Mouse (Mus musculus) kidney, adult 2 months (tissue): ENCODE measurements around the gene Olfr1402. TPM values are rescaled to one million over a fixed set of nuclear protein-coding genes. Genes with fewer than 3 reads are reported as not detected.

Experiments used
- DNase-seq: peaks from one replicate; pipeline ENCODE4 v3.0.0; 2021
- H3K27ac ChIP-seq: fragments of 200-500 bp; 2 replicates; pipeline ENCODE4 v1.5.1; 2012; ENCODE audit warnings: low read depth, low read length, control low read depth, inconsistent platforms; ENCODE audit not compliant: insufficient read depth
- H3K27me3 ChIP-seq: fragments of 200-500 bp; replicated peaks from 2 replicates; pipeline ENCODE4 v1.6.1; 2012; ENCODE audit warnings: mild to moderate bottlenecking, moderate library complexity, low read length, inconsistent platforms; ENCODE audit not compliant: control insufficient read depth, insufficient read depth
- H3K36me3 ChIP-seq: fragments of 200-500 bp; 2 replicates; pipeline ENCODE4 v1.6.1; 2012; ENCODE audit warnings: mild to moderate bottlenecking, moderate library complexity, low read length, inconsistent platforms; ENCODE audit not compliant: control insufficient read depth, insufficient read depth
- H3K4me1 ChIP-seq: fragments of 200-500 bp; 2 replicates; pipeline ENCODE4 v1.6.1; 2011; ENCODE audit warnings: low read length; ENCODE audit not compliant: control insufficient read depth, insufficient read depth
- H3K4me3 ChIP-seq: fragments of 200-500 bp; 2 replicates; pipeline ENCODE4 v1.5.1; 2011; ENCODE audit warnings: mild to moderate bottlenecking, low read depth, low read length, control low read depth; ENCODE audit not compliant: insufficient read depth
- CTCF ChIP-seq: fragments of 200-500 bp; conservative IDR thresholded peaks from 2 replicates; pipeline ENCODE4 v1.5.1; 2011; ENCODE audit warnings: low read depth, mild to moderate bottlenecking, control low read depth, low read length, moderate library complexity, mixed read lengths; ENCODE audit not compliant: insufficient read depth, insufficient read length
- POLR2A ChIP-seq: fragments of 200-500 bp; IDR thresholded peaks from one replicate; pipeline ENCODE4 v1.6.1; 2011; ENCODE audit warnings: low read depth, low read length, control low read depth
- WGBS: fragments of 180-500 bp; shearing (Covaris S2); methylation state at CpG from one replicate; pipeline ENCODE4 v1.1.7; 2018; 5-methylcytosine and 5-hydroxymethylcytosine counted together
- polyA plus RNA-seq: library from polyadenylated mRNA; depleted of rRNA; stranded (reverse); fragments of >200 nt; gene quantifications from 2 replicates; pipeline ENCODE4 v1.2.3, GENCODE M21; 2012; rRNA removed

Olfr1402 gene
- not detected in 2 replicates for polyA plus RNA-seq

DNA sequence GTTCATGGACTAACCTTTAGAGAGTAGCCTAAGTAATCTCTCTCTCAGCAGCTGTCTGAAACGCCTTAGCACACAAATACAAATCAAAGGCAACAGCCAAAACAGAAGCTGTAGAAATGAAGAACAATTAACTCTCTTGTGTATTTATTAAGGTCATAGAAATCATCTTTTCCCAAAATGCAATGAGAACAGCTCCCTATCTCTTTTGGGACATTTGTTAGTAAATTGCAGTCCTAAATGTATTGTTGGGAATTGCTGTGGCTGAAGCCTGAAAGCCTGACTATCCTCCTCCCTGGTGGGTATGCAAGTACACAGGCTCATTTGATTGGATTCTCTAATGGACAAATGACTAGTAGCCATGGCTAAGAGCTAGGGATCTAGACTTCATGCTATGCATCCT, at the start of gene Olfr1402:
Olfr1402 (minus strand) TSS at position 101 of the 400 bp plus-strand sequence.
- Histone ChIP-seq H3K4me3 (no peak within 1 kb of the TSS), H3K36me3 (no peaks in the 10 kb centered on the region), H3K27ac (no peak within 1 kb of the TSS), H3K4me1 (no peaks in the 10 kb centered on the region), H3K27me3 (no peaks in the 10 kb centered on the region)
- WGBS = 69% methylated on average over 1 of the region's 1 CpGs
- DNase-seq = no peak
- no peak for TF ChIP-seq CTCF
- TF ChIP-seq POLR2A = no peak

GRCm38 (mm10) chr3:97455286-97455685, 33.5 kb upstream of the Olfr1402 start:
- Histone ChIP-seq H3K4me1 (no peaks in the 10 kb centered on the region), H3K36me3 (no peaks in the 10 kb centered on the region), H3K27me3 (no peaks in the 10 kb centered on the region), H3K27ac (no peak overlapping the region), H3K4me3 (no peak overlapping the region)
- WGBS = 79% methylated on average over 4 of the region's 4 CpGs
- no peak for DNase-seq
- no peak for TF ChIP-seq POLR2A
- no peak for TF ChIP-seq CTCF

DNA sequence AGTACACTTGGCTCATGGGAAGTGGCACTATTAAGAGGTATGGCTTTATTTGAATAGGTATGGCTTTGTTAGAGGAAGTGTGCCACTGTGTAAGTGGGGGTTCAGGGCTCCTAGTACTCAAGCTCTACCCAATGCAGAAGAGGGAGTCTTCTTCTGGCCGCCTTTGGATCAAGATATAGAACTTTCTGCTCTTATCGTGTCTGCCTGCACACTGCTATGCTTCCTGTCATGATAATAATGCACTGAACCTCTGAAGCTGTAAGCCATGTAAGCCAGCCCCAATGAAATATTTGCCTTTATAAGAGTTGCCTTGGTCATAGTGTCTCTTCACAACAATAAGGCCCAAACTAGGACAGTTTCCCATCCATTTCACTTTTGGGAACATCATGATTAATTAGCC, 16.8 kb upstream of the Olfr1402 start:
- Histone ChIP-seq H3K36me3 (no peaks in the 10 kb centered on the region), H3K4me1 (no peaks in the 10 kb centered on the region), H3K27ac (no peak overlapping the region), H3K27me3 (no peaks in the 10 kb centered on the region), H3K4me3 (no peak overlapping the region)
- DNase-seq = no peak
- TF ChIP-seq CTCF (no peak), POLR2A (no peak)
- WGBS = 99% methylated on average over 2 of the region's 2 CpGs

GRCm38 (mm10) chr3:97394289-97394688, 27.5 kb downstream of the Olfr1402 start:
- no peak overlapping the region for H3K27ac ChIP-seq
- WGBS = 24% methylated on average over 1 of the region's 1 CpGs
- peak; percentile 26 for DNase-seq
- no peaks in the 10 kb centered on the region for H3K27me3 ChIP-seq
- no peaks in the 10 kb centered on the region for H3K4me1 ChIP-seq
- TF ChIP-seq POLR2A (no peak), CTCF (peak; percentile 71)
- H3K36me3 ChIP-seq = no peaks in the 10 kb centered on the region
- no peak overlapping the region for H3K4me3 ChIP-seq

- Histone ChIP-seq H3K4me1 (no peaks in the 10 kb centered on the region), H3K27ac (no peak overlapping the region), H3K36me3 (no peaks in the 10 kb centered on the region), H3K27me3 (no peaks in the 10 kb centered on the region), H3K4me3 (no peak overlapping the region)
- TF ChIP-seq CTCF (peak; percentile 43; the same call in 1 of the 2 replicates), POLR2A (no peak)
- 66% methylated on average over 5 of the region's 5 CpGs for WGBS
- DNase-seq = peak; percentile 21
These were observed 28.7 kb downstream of the Olfr1402 start for GRCm38 (mm10) chr3:97393079-97393478.

GRCm38 (mm10) chr3:97370382-97370781, 51.4 kb downstream of the Olfr1402 start:
- H3K36me3 ChIP-seq = no peaks in the 10 kb centered on the region
- no peak overlapping the region for H3K4me3 ChIP-seq
- H3K27ac ChIP-seq = no peak overlapping the region
- no peak for TF ChIP-seq CTCF
- TF ChIP-seq POLR2A = no peak
- H3K4me1 ChIP-seq = no peaks in the 10 kb centered on the region
- DNase-seq = no peak
- H3K27me3 ChIP-seq = no peaks in the 10 kb centered on the region

DNA sequence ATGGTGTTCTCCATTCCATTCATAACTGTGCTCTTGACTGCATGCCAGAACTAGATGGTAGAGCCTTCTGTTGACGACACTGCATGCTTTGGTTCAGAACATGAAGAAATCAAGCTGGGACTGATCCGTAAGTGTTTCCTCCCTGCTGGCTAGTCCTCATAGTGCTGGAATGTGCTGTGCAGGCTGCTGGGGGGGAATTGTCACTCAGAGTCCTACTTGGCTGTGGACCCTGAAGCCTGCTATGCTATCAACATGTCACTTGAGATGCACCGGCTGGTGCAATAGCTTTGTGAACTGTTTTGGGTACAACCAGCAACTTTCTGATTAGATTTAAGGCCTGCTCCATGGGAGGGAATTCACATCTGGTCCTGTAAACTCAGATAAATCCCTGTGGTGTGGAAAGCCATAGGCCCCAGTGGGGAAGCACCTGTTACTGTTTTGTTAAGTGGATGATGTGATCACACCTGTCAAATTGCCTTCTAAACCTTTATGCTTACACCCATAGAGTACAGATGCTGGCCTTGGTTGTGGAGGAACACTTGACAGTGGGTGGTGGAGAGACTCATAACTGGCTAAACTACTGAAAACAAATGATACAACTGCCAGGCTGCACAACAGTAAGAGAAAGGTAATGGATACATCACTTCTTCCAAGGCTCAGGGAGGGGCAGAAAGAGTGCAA, 58.3 kb downstream of the Olfr1402 start:
- Histone ChIP-seq H3K27ac (no peak overlapping the region; the same call in 1 of the 2 replicates), H3K27me3 (no peaks in the 10 kb centered on the region), H3K4me1 (no peaks in the 10 kb centered on the region), H3K4me3 (no peak overlapping the region), H3K36me3 (no peaks in the 10 kb centered on the region)
- DNase-seq = peak; percentile 70
- WGBS = 45% methylated on average over 3 of the region's 3 CpGs
- TF ChIP-seq CTCF = no peak
- TF ChIP-seq POLR2A = no peak
